Mouse (Mus musculus) ES-E14 (cell line): ENCODE measurements at regions not wholly inside any gene's neighbourhood (a gene's known extent, or its start where the extent isn't known, plus 50 kb on each side); places are given as distances from the start of the nearest gene placed in this dataset.
"Not testable (repeated sequence)": the region's sequence is repeated elsewhere in the genome, so short reads cannot be mapped to it uniquely, and the experiment has no call there.

Experiments used
- DNase-seq: peaks from one replicate; pipeline ENCODE4 v3.0.0-alpha.2; 2013; ENCODE audit warnings: low read depth, low spot score
- H3K27ac ChIP-seq: 2 replicates; pipeline ENCODE4 v1.5.1; 2012; ENCODE audit warnings: low read depth, mild to moderate bottlenecking, low read length, moderate library complexity, mixed read lengths; ENCODE audit not compliant: poor library complexity, insufficient read depth, severe bottlenecking
- H3K36me3 ChIP-seq: 2 replicates; pipeline ENCODE4 v1.6.1; 2012; ENCODE audit warnings: mild to moderate bottlenecking, low read length, moderate library complexity, mixed read lengths; ENCODE audit not compliant: control insufficient read depth, poor library complexity, insufficient read depth, severe bottlenecking
- H3K4me1 ChIP-seq, 2 experiments: fragments of 150-350 bp in 1 of 2; sonication (generic) in 1 of 2; 2 replicates each; pipeline ENCODE4 v1.6.1; 2012; ENCODE audit warnings: low read length in 2 of 2, mild to moderate bottlenecking in 1 of 2, mixed read lengths in 1 of 2; ENCODE audit not compliant: control insufficient read depth in 2 of 2, insufficient read depth in 2 of 2, poor library complexity in 1 of 2
- H3K4me3 ChIP-seq, 2 experiments: fragments of 150-350 bp in 1 of 2; sonication (generic) in 1 of 2; 2 replicates each; pipeline ENCODE4 v1.5.1; 2012; ENCODE audit warnings: low read length in 2 of 2, low read depth in 1 of 2, mild to moderate bottlenecking in 1 of 2, mixed read lengths in 1 of 2; ENCODE audit not compliant: insufficient read depth in 1 of 2, poor library complexity in 1 of 2, severe bottlenecking in 1 of 2
- H3K9ac ChIP-seq: 2 replicates; pipeline ENCODE4 v1.6.1; 2012; ENCODE audit warnings: low read depth, mild to moderate bottlenecking, low read length, mixed read lengths; ENCODE audit not compliant: poor library complexity, insufficient read depth, severe bottlenecking
- H3K9me3 ChIP-seq: fragments of 150-350 bp; sonication (generic); 2 replicates; pipeline ENCODE4 v1.6.1; 2012; ENCODE audit warnings: low read depth, mild to moderate bottlenecking, low read length; ENCODE audit not compliant: control insufficient read depth, insufficient read depth
- CHD2 ChIP-seq: IDR thresholded peaks from 2 replicates; pipeline ENCODE4 v1.6.1; 2014; ENCODE audit warnings: mild to moderate bottlenecking, low read depth, low read length, inconsistent platforms
- HCFC1 ChIP-seq: IDR thresholded peaks from 2 replicates; pipeline ENCODE4 v1.6.1; 2012; ENCODE audit warnings: low read length, inconsistent platforms, borderline replicate concordance; ENCODE audit not compliant: insufficient read depth
- MAFK ChIP-seq: IDR thresholded peaks from 2 replicates; pipeline ENCODE4 v1.6.1; 2014; ENCODE audit warnings: mild to moderate bottlenecking, low read depth, low read length, inconsistent platforms; ENCODE audit not compliant: insufficient read depth
- ZC3H11A ChIP-seq: IDR thresholded peaks from 2 replicates; pipeline ENCODE4 v1.6.1; 2012; ENCODE audit warnings: low read depth, mild to moderate bottlenecking, inconsistent platforms, low read length, borderline replicate concordance
- ZNF384 ChIP-seq: IDR thresholded peaks from 2 replicates; pipeline ENCODE4 v1.6.1; 2012; ENCODE audit warnings: low read depth, low read length, inconsistent platforms
- in situ Hi-C, 2 experiments: fragments of 600-800 bp; cut with MboI; formaldehyde crosslinking; loops; one replicate each; pipeline ENCODE4 v1.15.1; 2025; ENCODE audit warnings: low sequenced_read_pairs in 2 of 2, inconsistent platforms in 1 of 2; ENCODE audit not compliant: unreplicated experiment in 2 of 2

DNA sequence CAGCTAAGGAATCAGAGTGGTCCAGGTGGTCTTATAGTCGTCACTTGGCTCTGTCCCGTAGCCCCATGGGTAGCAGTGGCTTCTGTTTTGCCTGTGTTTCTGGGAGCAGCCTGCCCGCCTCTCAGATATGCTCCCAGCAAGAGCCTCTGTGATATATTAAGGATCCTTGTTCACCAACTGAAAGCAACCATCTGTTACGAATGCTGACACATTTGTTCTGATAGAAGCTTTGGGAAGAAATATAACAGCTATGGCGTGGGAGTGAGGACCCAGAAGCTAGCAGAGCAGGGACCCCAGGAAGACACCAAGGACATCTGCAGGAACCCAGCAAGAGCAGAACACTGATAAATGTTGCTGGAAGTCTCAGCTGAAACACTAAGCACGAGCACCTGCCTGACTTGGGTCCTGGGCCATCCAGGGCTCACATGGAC, 186.7 kb upstream of the Gm17728 start:
- Histone ChIP-seq H3K9ac (no peak overlapping the region), H3K4me1 (no peaks in the 10 kb centered on the region), H3K27ac (no peak overlapping the region), H3K36me3 (no peaks in the 10 kb centered on the region), H3K4me3 (no peak overlapping the region), H3K9me3 (no peaks in the 10 kb centered on the region)
- DNase-seq, result no peak
- in situ Hi-C loops, result no loop called here
- TF ChIP-seq HCFC1 (no peak), CHD2 (no peak), ZC3H11A (no peak), ZNF384 (no peak), MAFK (no peak)

- H3K9ac ChIP-seq, result no peak overlapping the region
- H3K4me1 ChIP-seq, result no peaks in the 10 kb centered on the region
- H3K9me3 ChIP-seq, result no peaks in the 10 kb centered on the region
- H3K36me3 ChIP-seq, result no peaks in the 10 kb centered on the region
- no peak overlapping the region for H3K4me3 ChIP-seq
- in situ Hi-C loops, result no loop called here
- H3K27ac ChIP-seq, result no peak overlapping the region
- DNase-seq, result no peak
- TF ChIP-seq HCFC1 (no peak), MAFK (no peak), ZNF384 (no peak), CHD2 (no peak), ZC3H11A (no peak)
Observed at GRCm38 (mm10) chr17:9258646-9259170, 163.2 kb upstream of the Gm17728 start.

- Histone ChIP-seq H3K36me3 (no peaks in the 10 kb centered on the region), H3K4me1 (no peaks in the 10 kb centered on the region), H3K27ac (no peak overlapping the region), H3K9me3 (peaks cover 4% of the 10 kb centered on the region; the same call in 1 of the 2 replicates), H3K4me3 (no peak overlapping the region), H3K9ac (no peak overlapping the region)
- no peak for DNase-seq
- in situ Hi-C loops, result no loop called here
- TF ChIP-seq CHD2, result no peak
- TF ChIP-seq HCFC1, result no peak
- no peak for TF ChIP-seq MAFK
- TF ChIP-seq ZNF384, result no peak
- no peak for TF ChIP-seq ZC3H11A
Observed at GRCm38 (mm10) chr17:9268776-9269175, 153.1 kb upstream of the Gm17728 start.

DNA sequence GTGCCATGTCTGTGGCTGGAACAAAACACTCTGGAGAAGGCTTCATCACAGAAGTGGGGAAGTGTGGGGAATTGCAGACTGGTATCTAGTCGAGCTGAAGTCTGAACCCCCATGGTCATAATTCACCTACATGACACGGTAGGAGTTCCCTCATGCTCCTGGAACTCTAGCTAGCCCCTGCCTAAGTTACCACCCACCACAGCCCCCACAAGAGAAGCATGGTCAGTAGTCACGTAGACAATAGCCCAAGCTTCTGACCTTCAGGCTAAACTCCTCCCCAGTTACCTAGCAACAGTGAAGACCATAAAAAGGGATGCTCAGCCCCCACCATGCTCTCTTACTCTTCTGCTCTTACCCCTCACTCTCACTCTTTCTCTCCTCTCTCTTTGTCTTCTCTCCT, 143.8 kb upstream of the Gm17728 start:
- H3K9ac ChIP-seq, H3K9me3 ChIP-seq, H3K4me3 ChIP-seq, H3K27ac ChIP-seq, DNase-seq, in situ Hi-C loops, H3K4me1 ChIP-seq, H3K36me3 ChIP-seq: not testable (repeated sequence)

DNA sequence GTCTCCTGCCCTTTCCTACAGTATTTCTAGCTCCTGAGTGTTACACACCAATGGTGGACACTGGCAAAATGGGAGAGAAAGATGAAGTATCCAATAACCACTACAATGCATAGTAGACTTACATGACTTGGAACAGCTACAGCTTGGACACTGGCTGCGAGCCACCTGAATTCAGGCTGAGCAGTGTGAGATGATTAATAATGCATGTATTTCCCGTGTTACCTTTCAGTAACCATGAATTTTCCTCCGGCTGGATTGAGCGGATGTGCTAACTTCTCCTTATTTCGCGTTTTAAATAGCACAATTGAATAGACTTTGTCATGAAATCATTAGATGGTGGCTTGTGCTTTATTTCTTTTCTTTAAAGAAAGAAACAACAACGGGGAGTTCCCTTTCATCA, 142.4 kb upstream of the Gm17728 start:
- DNase-seq, result no peak
- in situ Hi-C loops, result no loop called here
- Histone ChIP-seq H3K36me3 (no peaks in the 10 kb centered on the region), H3K4me3 (no peak overlapping the region), H3K4me1 (no peaks in the 10 kb centered on the region), H3K27ac (no peak overlapping the region), H3K9ac (no peak overlapping the region), H3K9me3 (no peaks in the 10 kb centered on the region)
- TF ChIP-seq ZC3H11A, result no peak
- no peak for TF ChIP-seq MAFK
- TF ChIP-seq CHD2, result no peak
- no peak for TF ChIP-seq HCFC1
- no peak for TF ChIP-seq ZNF384
